Mouse (Mus musculus): ENCODE measurements around the gene Cnrip1. TPM values are rescaled to one million over a fixed set of nuclear protein-coding genes. Genes with fewer than 3 reads are reported as not detected.

The Cnrip1 gene
- polyA plus RNA-seq, 1 experiment from 2014 or later, result 11.2 TPM

DNA sequence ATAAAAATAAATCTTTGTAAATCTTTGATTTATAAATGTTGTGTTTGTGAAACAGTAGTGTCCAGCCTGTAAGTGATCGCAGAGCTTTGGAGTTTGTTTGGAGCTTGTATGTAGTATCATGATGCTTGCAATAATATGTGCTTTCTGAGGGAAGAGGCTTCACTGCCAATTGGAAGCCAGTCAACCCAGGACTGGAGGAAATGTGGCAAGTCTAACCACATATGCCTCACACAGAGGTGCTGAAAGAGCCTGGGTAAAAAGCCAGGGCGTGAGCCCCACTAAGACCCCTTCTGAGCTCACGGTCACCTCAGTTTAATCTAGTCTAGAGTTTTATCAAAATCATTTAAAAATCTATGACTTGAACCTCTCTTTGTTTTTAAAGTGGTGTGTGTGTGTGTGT, 32.1 kb downstream of the Cnrip1 start:
- WGBS, result 82% methylated on average over 3 of the region's 3 CpGs
- no peak overlapping the region for H3K27ac ChIP-seq (ENCODE audit: low read length)
- H3K4me3 ChIP-seq (ENCODE audit: low read length), result no peak overlapping the region
- H3K4me2 ChIP-seq (ENCODE audit: low read depth, low read length), result no peak overlapping the region
- no peak overlapping the region for H3K9ac ChIP-seq (ENCODE audit: low read length)
- H3K9me3 ChIP-seq (replicated peaks; ENCODE audit: control insufficient read depth, low read length), result no peaks in the 10 kb centered on the region
- no peaks in the 10 kb centered on the region for H3K27me3 ChIP-seq (ENCODE audit: control insufficient read depth, insufficient read depth, low read length)
- no peaks in the 10 kb centered on the region for H3K36me3 ChIP-seq (ENCODE audit: control insufficient read depth, insufficient read depth)
- H3K4me1 ChIP-seq (ENCODE audit: control insufficient read depth, insufficient read depth, low read length), result peaks cover 7% of the 10 kb centered on the region
- no peak for ATAC-seq (replicated peaks; ENCODE audit: extremely low read depth, insufficient read depth, low FRiP score)

DNA sequence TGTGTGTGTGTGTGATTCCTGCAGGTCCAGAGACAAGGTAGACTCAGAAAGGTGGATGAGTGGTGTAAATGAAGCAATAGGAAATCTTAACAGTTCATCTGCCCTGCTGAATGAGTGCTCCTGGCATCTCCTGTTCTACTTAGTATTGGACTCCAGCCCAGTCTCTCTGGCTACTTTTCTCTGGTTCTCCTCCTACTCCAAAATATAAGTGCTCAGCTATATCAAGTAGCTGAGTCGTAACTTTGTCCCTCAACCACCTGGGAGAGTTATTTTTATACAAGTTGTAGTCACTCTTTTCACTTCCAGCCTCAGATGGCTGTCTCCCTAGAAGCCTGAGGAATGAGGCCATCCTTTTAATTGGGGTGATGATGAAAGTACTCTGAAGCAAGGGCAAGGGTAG, 32.5 kb downstream of the Cnrip1 start:
- H3K9ac ChIP-seq (ENCODE audit: low read length), result no peak overlapping the region
- ATAC-seq (replicated peaks; ENCODE audit: extremely low read depth, insufficient read depth, low FRiP score), result 0 out of 2 replicates have a peak, but pooled peaks have one; percentile 32
- H3K36me3 ChIP-seq (ENCODE audit: control insufficient read depth, insufficient read depth), result no peaks in the 10 kb centered on the region
- H3K4me2 ChIP-seq (ENCODE audit: low read depth, low read length), result no peak overlapping the region
- no peak overlapping the region for H3K4me3 ChIP-seq (ENCODE audit: low read length)
- no peak overlapping the region for H3K27ac ChIP-seq (ENCODE audit: low read length)
- 29% methylated on average over 1 of the region's 1 CpGs for WGBS
- H3K9me3 ChIP-seq (replicated peaks; ENCODE audit: control insufficient read depth, low read length), result no peaks in the 10 kb centered on the region
- H3K4me1 ChIP-seq (ENCODE audit: control insufficient read depth, insufficient read depth, low read length), result peaks cover 7% of the 10 kb centered on the region
- H3K27me3 ChIP-seq (ENCODE audit: control insufficient read depth, insufficient read depth, low read length), result no peaks in the 10 kb centered on the region

DNA sequence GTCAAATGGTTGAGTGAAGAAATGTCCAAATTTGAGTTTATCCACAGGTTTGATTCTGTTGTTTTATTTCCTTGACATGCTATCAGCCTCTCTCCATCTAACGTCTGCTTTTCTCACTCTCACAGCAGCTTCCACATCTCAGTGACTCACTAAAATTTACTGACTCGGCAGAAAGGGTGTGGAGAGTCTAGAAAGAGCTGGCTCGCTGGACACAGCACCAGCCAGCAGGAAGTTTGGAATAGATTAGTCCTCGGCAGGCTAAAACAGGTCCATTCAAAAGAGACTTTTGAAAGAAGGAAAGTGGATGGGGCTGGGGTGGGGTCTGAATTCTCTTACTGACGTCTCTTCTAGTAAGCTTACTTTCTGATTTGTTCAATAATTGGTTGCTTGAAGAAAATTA, 34.7 kb downstream of the Cnrip1 start:
- Histone ChIP-seq H3K4me1 (ENCODE audit: control insufficient read depth, insufficient read depth, low read length) (peaks cover 7% of the 10 kb centered on the region), H3K4me3 (ENCODE audit: low read length) (no peak overlapping the region), H3K4me2 (ENCODE audit: low read depth, low read length) (no peak overlapping the region), H3K9me3 (replicated peaks; ENCODE audit: control insufficient read depth, low read length) (no peaks in the 10 kb centered on the region), H3K36me3 (ENCODE audit: control insufficient read depth, insufficient read depth) (no peaks in the 10 kb centered on the region), H3K27ac (ENCODE audit: low read length) (no peak overlapping the region), H3K27me3 (ENCODE audit: control insufficient read depth, insufficient read depth, low read length) (no peaks in the 10 kb centered on the region), H3K9ac (ENCODE audit: low read length) (no peak overlapping the region)
- peak; percentile 60; the same call in 1 of the 2 replicates for ATAC-seq (replicated peaks; ENCODE audit: extremely low read depth, insufficient read depth, low FRiP score)
- WGBS, result 22% methylated on average over 5 of the region's 5 CpGs

DNA sequence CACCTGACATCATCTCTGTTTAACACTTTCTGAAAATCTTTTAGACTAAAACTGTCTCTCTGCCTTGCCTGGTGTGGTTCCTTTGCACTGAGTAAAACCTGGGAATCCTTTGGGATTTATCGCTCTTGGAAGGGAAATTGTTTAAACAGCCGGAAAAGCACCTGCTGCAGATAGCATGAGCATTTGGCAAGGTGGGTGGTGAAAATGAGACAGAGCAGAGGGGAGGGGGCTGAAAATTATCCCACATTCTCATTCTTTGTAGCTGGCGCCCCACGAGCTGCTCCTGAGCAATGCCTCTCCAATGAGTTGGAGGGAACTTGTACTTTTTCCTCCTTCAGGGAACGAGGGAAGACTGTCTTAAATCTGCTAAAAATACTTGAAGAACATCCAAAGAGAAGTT, 55.5 kb downstream of the Cnrip1 start:
- Histone ChIP-seq H3K27ac (ENCODE audit: low read length) (no peak overlapping the region), H3K27me3 (ENCODE audit: control insufficient read depth, insufficient read depth, low read length) (no peaks in the 10 kb centered on the region), H3K9me3 (replicated peaks; ENCODE audit: control insufficient read depth, low read length) (peaks cover 2% of the 10 kb centered on the region; the same call in 1 of the 2 replicates), H3K9ac (ENCODE audit: low read length) (no peak overlapping the region), H3K4me1 (ENCODE audit: control insufficient read depth, insufficient read depth, low read length) (no peaks in the 10 kb centered on the region), H3K4me2 (ENCODE audit: low read depth, low read length) (no peak overlapping the region), H3K4me3 (ENCODE audit: low read length) (no peak overlapping the region), H3K36me3 (ENCODE audit: control insufficient read depth, insufficient read depth) (no peaks in the 10 kb centered on the region)
- WGBS, result 76% methylated on average over 5 of the region's 5 CpGs
- no peak for ATAC-seq (replicated peaks; ENCODE audit: extremely low read depth, insufficient read depth, low FRiP score)

DNA sequence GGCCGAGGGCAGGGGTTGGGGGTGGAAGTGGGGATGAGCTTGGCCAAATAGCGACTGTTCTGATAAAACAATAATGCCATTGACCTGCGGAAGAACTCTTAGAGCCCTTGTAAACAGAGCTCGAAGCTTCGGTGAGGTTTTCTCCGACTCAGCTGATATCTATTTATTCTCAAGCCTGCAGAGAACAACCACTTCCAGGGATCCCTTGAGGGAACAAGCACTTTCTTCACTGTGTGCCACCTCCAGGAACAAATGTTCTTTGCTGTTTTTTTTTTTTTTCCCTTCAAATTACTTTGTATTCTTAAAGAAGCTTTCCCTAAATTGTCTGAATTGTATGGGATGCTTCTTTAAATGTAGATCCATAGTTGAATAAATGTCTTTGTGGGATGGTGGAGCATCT, 56.0 kb downstream of the Cnrip1 start:
- Histone ChIP-seq H3K36me3 (ENCODE audit: control insufficient read depth, insufficient read depth) (no peaks in the 10 kb centered on the region), H3K4me2 (ENCODE audit: low read depth, low read length) (no peak overlapping the region), H3K9ac (ENCODE audit: low read length) (no peak overlapping the region), H3K27me3 (ENCODE audit: control insufficient read depth, insufficient read depth, low read length) (no peaks in the 10 kb centered on the region), H3K27ac (ENCODE audit: low read length) (no peak overlapping the region), H3K9me3 (replicated peaks; ENCODE audit: control insufficient read depth, low read length) (peaks cover 2% of the 10 kb centered on the region; the same call in 1 of the 2 replicates), H3K4me3 (ENCODE audit: low read length) (no peak overlapping the region), H3K4me1 (ENCODE audit: control insufficient read depth, insufficient read depth, low read length) (no peaks in the 10 kb centered on the region)
- no peak for ATAC-seq (replicated peaks; ENCODE audit: extremely low read depth, insufficient read depth, low FRiP score)
- 70% methylated on average over 6 of the region's 6 CpGs for WGBS

DNA sequence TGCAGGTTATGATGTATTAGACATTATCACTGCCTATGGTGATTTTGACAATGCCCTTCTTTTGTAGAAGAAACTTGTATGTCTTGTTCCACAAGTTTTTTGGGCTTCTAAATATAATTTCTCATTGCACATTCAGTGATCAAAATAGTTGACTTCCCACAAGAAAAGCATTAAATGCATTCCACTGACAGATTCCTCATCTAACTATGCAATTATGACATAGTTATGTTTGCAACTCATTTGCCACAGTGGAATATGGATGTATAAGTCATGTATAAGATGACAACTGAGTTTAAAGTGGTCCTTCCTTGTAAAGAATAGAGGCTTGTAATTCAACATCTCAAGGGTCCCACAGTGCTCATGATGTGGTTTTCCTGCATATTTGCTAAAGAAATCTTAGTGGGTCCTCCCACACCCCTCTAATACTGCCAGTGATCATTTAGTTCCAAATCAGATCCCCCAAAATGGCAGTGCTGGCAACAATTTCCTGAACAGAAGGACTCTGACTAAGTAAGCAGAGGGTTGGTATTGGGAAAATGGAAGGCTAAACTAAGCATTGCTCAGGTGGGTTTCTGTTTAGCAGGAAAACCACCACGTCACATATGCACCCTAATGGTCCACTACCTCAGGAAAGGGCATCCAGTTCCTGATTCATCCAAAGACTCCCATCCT, 61.2 kb downstream of the Cnrip1 start:
- no peak overlapping the region for H3K4me2 ChIP-seq (ENCODE audit: low read depth, low read length)
- H3K9me3 ChIP-seq (replicated peaks; ENCODE audit: control insufficient read depth, low read length), result peaks cover 2% of the 10 kb centered on the region; the same call in 1 of the 2 replicates
- ATAC-seq (replicated peaks; ENCODE audit: extremely low read depth, insufficient read depth, low FRiP score), result no peak
- H3K4me1 ChIP-seq (ENCODE audit: control insufficient read depth, insufficient read depth, low read length), result no peaks in the 10 kb centered on the region
- no peaks in the 10 kb centered on the region for H3K27me3 ChIP-seq (ENCODE audit: control insufficient read depth, insufficient read depth, low read length)
- H3K27ac ChIP-seq (ENCODE audit: low read length), result no peak overlapping the region
- H3K36me3 ChIP-seq (ENCODE audit: control insufficient read depth, insufficient read depth), result no peaks in the 10 kb centered on the region
- WGBS, result 52% methylated on average over 1 of the region's 1 CpGs
- H3K9ac ChIP-seq (ENCODE audit: low read length), result no peak overlapping the region
- no peak overlapping the region for H3K4me3 ChIP-seq (ENCODE audit: low read length)

DNA sequence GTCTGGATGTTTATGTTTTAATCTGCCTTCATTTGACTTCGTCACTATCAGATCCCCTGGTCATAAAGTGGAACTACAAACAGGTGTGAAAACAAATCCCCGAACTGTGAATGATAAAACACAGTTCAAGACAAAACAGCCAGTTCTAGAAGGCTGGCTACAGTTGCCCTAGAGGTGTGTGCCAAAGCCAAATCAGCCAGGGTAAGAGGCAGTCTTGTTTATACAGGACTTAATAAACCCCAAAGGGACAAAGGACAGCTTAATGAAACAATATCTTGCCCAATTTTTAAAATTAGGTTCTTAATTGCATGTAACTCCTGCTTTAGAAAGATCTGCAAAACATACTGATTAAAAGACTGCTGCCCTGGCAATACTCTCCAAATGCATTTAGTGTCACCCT, 75.0 kb downstream of the Cnrip1 start:
- WGBS, result 50% methylated on average over 2 of the region's 2 CpGs
- no peaks in the 10 kb centered on the region for H3K4me1 ChIP-seq (ENCODE audit: control insufficient read depth, insufficient read depth, low read length)
- H3K27ac ChIP-seq (ENCODE audit: low read length), result no peak overlapping the region
- no peak overlapping the region for H3K4me2 ChIP-seq (ENCODE audit: low read depth, low read length)
- no peak overlapping the region for H3K4me3 ChIP-seq (ENCODE audit: low read length)
- no peaks in the 10 kb centered on the region for H3K27me3 ChIP-seq (ENCODE audit: control insufficient read depth, insufficient read depth, low read length)
- no peaks in the 10 kb centered on the region for H3K9me3 ChIP-seq (replicated peaks; ENCODE audit: control insufficient read depth, low read length)
- H3K36me3 ChIP-seq (ENCODE audit: control insufficient read depth, insufficient read depth), result no peaks in the 10 kb centered on the region
- no peak for ATAC-seq (replicated peaks; ENCODE audit: extremely low read depth, insufficient read depth, low FRiP score)
- H3K9ac ChIP-seq (ENCODE audit: low read length), result no peak overlapping the region

Other genes starting within 250 kb of the Cnrip1 start
- gene Fbxo48, start 100.2 kb upstream of the Cnrip1 start, polyA plus RNA-seq (2015; fragmentation: Nextera tagmentation; extraction: Ambion mirVana), result 0.88 and 0.95 TPM in 2 replicates
- gene Plek, start 795 bp downstream of the Cnrip1 start, polyA plus RNA-seq (2015; fragmentation: Nextera tagmentation; extraction: Ambion mirVana), result 2.3 and 3.0 TPM in 2 replicates
- gene Ppp3r1, start 107.7 kb downstream of the Cnrip1 start, polyA plus RNA-seq (2015; fragmentation: Nextera tagmentation; extraction: Ambion mirVana), result 73.5 and 86.5 TPM in 2 replicates
- 18.3 and 23.2 TPM in 2 replicates for gene Wdr92, start 130.5 kb downstream of the Cnrip1 start, polyA plus RNA-seq (2015; fragmentation: Nextera tagmentation; extraction: Ambion mirVana)
- 43.4 and 51.6 TPM in 2 replicates for gene Pno1, start 160.0 kb downstream of the Cnrip1 start, polyA plus RNA-seq (2015; fragmentation: Nextera tagmentation; extraction: Ambion mirVana)
- gene C1d, start 206.0 kb downstream of the Cnrip1 start, polyA plus RNA-seq (2015; fragmentation: Nextera tagmentation; extraction: Ambion mirVana), result 59.3 and 70.6 TPM in 2 replicates